Mouse (Mus musculus) layer of hippocampus, adult 2 months (tissue): ENCODE results near the gene Krtap22-2. TPM values are rescaled to one million over a fixed set of nuclear protein-coding genes. Genes with fewer than 3 reads are reported as not detected.
"Not testable (repeated sequence)": the region's sequence is repeated elsewhere in the genome, so short reads cannot be mapped to it uniquely, and the experiment has no call there.

Source experiments
- DNase-seq, 2 experiments: peaks; one replicate each; pipeline ENCODE4 v3.0.0; 2022; ENCODE audit warnings: low spot score in 2 of 2
- H3K27ac ChIP-seq: fragments of 200-600 bp; 2 replicates; pipeline ENCODE4 v1.8.1; 2022
- H3K4me3 ChIP-seq: fragments of 200-600 bp; 2 replicates; pipeline ENCODE4 v1.8.1; 2022; ENCODE audit warnings: mild to moderate bottlenecking
- CTCF ChIP-seq: fragments of 200-600 bp; conservative IDR thresholded peaks from 2 replicates; pipeline ENCODE4 v1.8.1; 2022; ENCODE audit warnings: antibody characterized with exemption, mild to moderate bottlenecking, moderate library complexity
- long read RNA-seq, 2 experiments: library from polyadenylated mRNA; stranded (forward); transcript quantifications; one replicate each; pipeline ENCODE4 v2.0.0; 2021; ENCODE audit warnings: borderline mapping rate in 2 of 2
- total RNA-seq, 2 experiments: library from RNA; stranded (reverse); gene quantifications; 2 replicates each; pipeline ENCODE4 v1.2.3; 2021

Gene Krtap22-2
- not detected for total RNA-seq
- long read RNA-seq, experiment 1 = 0 reads
- long read RNA-seq, experiment 2 = 0 reads

- no peak for DNase-seq
- Histone ChIP-seq H3K4me3 (no peak within 1 kb of the TSS), H3K27ac (no peak within 1 kb of the TSS)
- TF ChIP-seq CTCF = no peak
Observed at GRCm38 (mm10) chr16:89010659-89011058, at the start of gene Krtap22-2. Gene Krtap22-2 (minus strand): TSS chr16:89010759.

GRCm38 (mm10) chr16:89047783-89048182 lies 37.2 kb upstream of the Krtap22-2 start, which contains the start of gene Krtap6-5:
Gene Krtap6-5 (minus strand): TSS chr16:89047883.
- DNase-seq = no peak
- H3K4me3 ChIP-seq = no peak within 1 kb of the TSS
- no peak within 1 kb of the TSS for H3K27ac ChIP-seq
- no peak for TF ChIP-seq CTCF

DNA sequence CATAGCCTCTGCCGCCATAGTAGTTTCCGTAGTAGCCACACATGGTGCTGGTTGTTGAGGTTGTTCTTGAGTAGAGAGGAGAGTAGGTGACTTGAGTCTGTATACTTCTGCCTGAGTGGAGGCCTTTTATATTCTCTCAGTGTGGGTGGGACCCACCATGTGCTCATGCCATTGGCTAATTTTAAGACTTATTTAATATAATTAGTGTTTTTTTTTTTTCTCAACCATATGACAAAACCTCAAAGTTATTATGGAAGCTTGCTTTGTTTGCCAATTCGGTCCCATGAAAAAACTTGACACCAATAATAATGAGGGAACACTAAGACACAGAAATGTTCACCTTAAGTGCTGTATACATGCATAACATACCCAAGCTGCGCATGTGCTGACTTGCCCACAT lies 30.8 kb upstream of the Krtap22-2 start, which contains the start of gene Gm10228:
Gene Gm10228, minus strand, starts transcription at position 101 of the 400 bp plus-strand sequence.
- DNase-seq, H3K27ac ChIP-seq, H3K4me3 ChIP-seq: not testable (repeated sequence)

DNA sequence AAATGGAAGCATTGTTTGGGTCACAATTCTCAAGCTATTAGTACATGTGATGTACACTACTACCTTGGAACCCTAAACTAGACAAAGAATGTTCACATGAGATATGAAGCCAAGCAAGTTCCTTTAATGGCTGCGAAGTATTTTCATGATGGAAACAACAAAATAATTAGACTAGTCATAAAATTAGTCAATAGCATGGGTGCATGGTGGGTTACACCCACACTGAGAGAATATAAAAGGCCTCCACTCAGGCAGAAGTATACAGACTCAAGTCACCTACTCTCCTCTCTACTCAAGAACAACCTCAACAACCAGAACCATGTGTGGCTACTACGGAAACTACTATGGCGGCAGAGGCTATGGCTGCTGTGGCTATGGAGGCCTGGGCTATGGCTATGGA lies 20.8 kb upstream of the Krtap22-2 start, which contains the start of gene Krtap6-1:
Gene Krtap6-1, plus strand, starts transcription at position 301 of the 400 bp plus-strand sequence.
- H3K4me3 ChIP-seq, H3K27ac ChIP-seq, DNase-seq: not testable (repeated sequence)

DNA sequence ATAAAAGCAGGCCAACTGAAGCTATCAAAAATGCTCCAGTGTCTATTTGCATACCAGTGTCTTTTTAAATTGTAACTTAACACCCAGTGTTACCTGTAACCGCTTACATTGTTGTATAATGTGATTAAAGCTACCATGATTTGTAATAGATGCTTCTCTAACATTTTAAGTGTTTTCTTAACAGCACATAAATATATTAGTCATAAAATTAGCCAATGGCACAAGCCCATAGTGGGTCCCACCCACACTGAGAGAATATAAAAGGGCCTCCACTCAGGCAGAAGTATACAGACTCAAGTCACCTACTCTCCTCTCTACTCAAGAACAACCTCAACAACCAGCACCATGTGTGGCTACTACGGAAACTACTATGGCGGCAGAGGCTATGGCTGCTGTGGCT lies 4.4 kb upstream of the Krtap22-2 start, which contains the start of gene Gm10229:
Gene Gm10229, plus strand, starts transcription at position 301 of the 400 bp plus-strand sequence.
- not testable (repeated sequence) for H3K4me3 ChIP-seq, H3K27ac ChIP-seq

GRCm38 (mm10) chr16:89013973-89014372 lies 3.4 kb upstream of the Krtap22-2 start:
- no peak for DNase-seq
- Histone ChIP-seq H3K27ac (no peak overlapping the region), H3K4me3 (no peak overlapping the region)
- TF ChIP-seq CTCF = no peak

More for the DNA sequence above, 4.4 kb upstream of the Krtap22-2 start, which contains the start of gene Gm10229:
- DNase-seq = not testable (repeated sequence)

- Histone ChIP-seq H3K4me3 (no peak within 1 kb of the TSS), H3K27ac (no peak within 1 kb of the TSS)
- no peak for DNase-seq
- no peak for TF ChIP-seq CTCF
Observed at GRCm38 (mm10) chr16:88962773-88963172, 47.8 kb downstream of the Krtap22-2 start, which contains the start of gene Krtap16-3. Gene Krtap16-3 (minus strand): TSS chr16:88962873.

Other genes with a start within 250 kb of the Krtap22-2 start
- not detected for gene 2310057N15Rik, start 236.6 kb downstream of the Krtap22-2 start, total RNA-seq
- gene Gm5965, start 232.9 kb downstream of the Krtap22-2 start, total RNA-seq = not detected
- not detected for gene Gm20741, start 198.5 kb downstream of the Krtap22-2 start, total RNA-seq
- gene Krtap15, start 190.5 kb downstream of the Krtap22-2 start, total RNA-seq = not detected
- not detected for gene Krtap14, start 184.6 kb downstream of the Krtap22-2 start, total RNA-seq
- gene Krtap19-1, start 141.3 kb downstream of the Krtap22-2 start, total RNA-seq = not detected
- gene Krtap19-2, start 136.5 kb downstream of the Krtap22-2 start, total RNA-seq = not detected
- gene Krtap19-3, start 132.7 kb downstream of the Krtap22-2 start, total RNA-seq = not detected
- gene Krtap19-4, start 125.7 kb downstream of the Krtap22-2 start, total RNA-seq = not detected
- not detected for gene Krtap19-5, start 114.3 kb downstream of the Krtap22-2 start, total RNA-seq
- not detected for gene Krtap19-9b, start 78.5 kb downstream of the Krtap22-2 start, total RNA-seq
- not detected for gene Krtap16-3, start 47.9 kb downstream of the Krtap22-2 start, total RNA-seq
- gene Gm10229, start 4.5 kb upstream of the Krtap22-2 start, total RNA-seq = not detected
- gene Krtap6-1, start 20.9 kb upstream of the Krtap22-2 start, total RNA-seq = not detected
- gene Gm10228, start 30.7 kb upstream of the Krtap22-2 start, total RNA-seq = not detected
- not detected for gene Krtap6-5, start 37.1 kb upstream of the Krtap22-2 start, total RNA-seq
- gene 1110025L11Rik, start 53.2 kb upstream of the Krtap22-2 start, total RNA-seq = not detected
- not detected for gene Krtap6-3, start 73.3 kb upstream of the Krtap22-2 start, total RNA-seq
- gene Gm6358, start 130.1 kb upstream of the Krtap22-2 start, total RNA-seq = not detected
- not detected for gene Gm10061, start 140.3 kb upstream of the Krtap22-2 start, total RNA-seq
- not detected for gene Gm9789, start 147.2 kb upstream of the Krtap22-2 start, total RNA-seq
- not detected for gene Gm7735, start 158.7 kb upstream of the Krtap22-2 start, total RNA-seq
- gene 1110057P08Rik, start 164.0 kb upstream of the Krtap22-2 start, total RNA-seq = not detected
- not detected for gene Krtap20-2, start 195.1 kb upstream of the Krtap22-2 start, total RNA-seq